Mouse (Mus musculus) layer of hippocampus, postnatal 10 days (tissue): ENCODE measurements around the gene Gstp2. TPM values are rescaled to one million over a fixed set of nuclear protein-coding genes. Genes with fewer than 3 reads are reported as not detected.
"Not testable (repeated sequence)": the region's sequence is repeated elsewhere in the genome, so short reads cannot be mapped to it uniquely, and the experiment has no call there.

ENCODE experiments used
- DNase-seq, 2 experiments: peaks; one replicate each; pipeline ENCODE4 v3.0.0; 2021; ENCODE audit warnings: low spot score in 2 of 2
- total RNA-seq, 2 experiments: library from RNA; stranded (reverse); gene quantifications; 2 replicates each; pipeline ENCODE4 v1.2.3; 2021

The Gstp2 gene
- total RNA-seq, 2 experiments from 2014 or later: 18.5 to 23.6 TPM

DNA sequence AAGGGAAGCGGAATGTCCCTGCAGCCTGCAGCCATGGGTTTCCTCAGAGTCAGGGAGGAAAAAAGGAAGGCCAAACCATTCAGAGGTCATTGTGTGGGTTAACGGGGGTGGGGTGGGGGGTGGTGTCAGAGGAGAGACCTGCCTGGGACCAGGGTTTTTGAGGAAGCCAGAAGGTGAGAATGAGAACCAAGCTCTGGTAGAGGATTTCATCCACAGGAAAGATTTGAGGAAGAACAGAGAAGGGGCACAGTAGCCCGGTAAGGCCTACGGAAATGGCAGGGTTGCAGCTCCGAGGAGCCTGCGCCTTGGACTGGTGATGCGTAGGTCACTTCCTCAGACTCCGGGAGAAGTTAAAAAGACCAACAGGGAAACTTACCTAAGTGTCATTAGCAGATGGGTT is 24.9 kb upstream of the Gstp2 start:
- DNase-seq: no peak

DNA sequence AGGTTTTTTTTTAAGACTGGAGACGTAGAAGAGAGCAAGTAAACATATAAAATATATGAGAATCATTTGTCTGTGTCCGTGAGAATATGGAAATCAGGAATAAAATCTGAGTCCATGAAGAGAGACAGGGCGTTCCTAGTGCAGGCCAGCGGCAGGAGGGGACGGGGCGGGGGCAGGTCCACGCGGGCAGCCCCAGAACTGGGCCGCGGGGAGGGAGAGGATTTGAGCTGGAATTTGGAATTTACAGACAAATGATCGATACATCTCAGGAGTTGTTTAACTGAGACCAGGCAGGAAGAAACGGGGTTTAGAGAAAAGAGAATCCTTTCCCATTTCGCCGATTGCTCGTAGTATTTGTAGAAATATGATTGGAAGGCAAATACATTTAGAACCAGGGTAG is 24.5 kb upstream of the Gstp2 start:
- DNase-seq: no peak

DNA sequence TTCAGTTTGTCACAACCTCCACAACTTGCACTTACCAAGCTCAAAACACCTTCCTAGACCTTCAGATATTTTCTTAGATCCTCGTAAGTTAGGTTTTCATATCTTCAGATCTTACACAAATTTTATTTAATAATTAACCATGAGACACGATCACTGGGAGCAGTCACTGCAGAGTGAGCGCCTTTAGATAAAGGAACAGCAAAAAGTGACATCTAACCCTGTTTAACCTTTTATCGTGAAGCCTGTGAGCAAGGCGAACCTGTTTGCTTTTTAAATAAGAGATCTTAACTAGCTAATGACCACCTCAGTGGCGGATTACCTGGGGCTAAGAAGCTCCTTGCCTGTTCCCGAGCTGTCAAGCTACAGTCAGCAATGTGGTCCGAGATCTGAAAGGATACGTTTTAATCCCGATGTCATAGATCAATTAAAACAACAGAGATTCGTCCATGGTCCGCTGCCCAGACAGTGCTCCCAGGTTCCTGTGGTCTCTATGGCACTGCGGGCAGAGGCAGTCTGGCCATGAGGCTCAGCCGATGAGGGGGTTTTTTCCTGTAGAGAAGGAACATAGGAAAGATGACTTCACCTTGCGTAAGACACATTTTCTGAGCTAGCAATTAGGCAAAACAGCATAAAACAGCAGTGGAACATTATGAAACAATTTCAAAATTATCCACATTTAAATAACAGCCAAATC is 23.0 kb upstream of the Gstp2 start:
- no peak for DNase-seq

DNA sequence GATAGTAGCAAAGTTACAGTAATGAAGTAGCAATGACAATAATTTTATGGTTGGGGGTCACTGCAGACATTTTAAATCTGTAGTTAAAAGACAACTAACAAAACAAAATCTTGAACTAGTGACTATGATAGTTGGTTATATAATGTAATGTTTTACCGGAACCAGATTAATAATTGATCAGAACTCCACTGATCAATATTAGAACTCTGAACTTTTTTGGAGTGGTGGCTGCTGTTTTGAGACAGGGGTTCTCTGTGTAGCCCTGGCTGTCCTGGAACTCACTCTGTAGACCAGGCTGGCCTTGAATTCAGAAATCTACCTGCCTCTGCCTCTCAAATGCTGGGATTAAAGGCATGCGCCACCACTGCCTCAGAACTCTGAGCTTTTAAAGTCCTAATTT is 22.4 kb upstream of the Gstp2 start:
- not testable (repeated sequence) for DNase-seq

DNA sequence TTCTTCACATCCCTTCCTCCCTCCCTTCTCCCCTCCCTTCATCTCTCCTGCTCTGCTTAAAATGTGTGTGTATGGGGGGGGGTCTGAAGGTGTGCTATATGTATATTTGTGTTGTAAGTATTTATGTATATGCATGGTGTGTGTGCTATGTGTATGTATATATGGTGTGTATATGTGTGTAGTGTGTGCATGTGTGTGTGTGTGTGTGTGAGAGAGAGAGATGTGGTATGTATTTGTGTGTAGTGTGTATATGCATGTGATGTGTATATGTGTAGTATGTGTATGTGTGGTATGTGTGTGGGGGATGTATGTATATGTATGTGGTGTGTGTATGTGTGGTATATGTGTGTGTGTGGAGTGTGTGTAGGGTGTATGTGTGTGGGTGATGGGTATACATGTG is 21.1 kb upstream of the Gstp2 start:
- DNase-seq: no peak

DNA sequence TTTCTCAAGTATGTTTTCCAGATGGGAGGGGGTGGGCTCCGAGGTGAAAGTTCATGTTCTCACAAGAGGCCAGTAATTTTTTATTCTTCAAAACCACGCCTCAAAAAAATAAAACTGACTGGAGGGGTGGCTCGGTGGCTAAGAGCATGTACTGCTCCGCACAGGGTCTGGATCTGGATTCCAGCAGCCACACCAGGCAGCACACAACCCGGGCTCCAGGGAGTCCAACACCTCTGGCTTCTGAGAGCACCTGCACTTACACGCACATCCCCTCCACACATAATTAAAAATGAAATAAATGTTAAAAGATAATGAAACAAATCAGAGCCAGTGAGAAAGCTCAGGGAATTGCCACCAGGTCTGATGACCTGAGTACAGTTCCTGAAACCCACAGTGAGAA is 20.5 kb upstream of the Gstp2 start:
- no peak for DNase-seq

DNA sequence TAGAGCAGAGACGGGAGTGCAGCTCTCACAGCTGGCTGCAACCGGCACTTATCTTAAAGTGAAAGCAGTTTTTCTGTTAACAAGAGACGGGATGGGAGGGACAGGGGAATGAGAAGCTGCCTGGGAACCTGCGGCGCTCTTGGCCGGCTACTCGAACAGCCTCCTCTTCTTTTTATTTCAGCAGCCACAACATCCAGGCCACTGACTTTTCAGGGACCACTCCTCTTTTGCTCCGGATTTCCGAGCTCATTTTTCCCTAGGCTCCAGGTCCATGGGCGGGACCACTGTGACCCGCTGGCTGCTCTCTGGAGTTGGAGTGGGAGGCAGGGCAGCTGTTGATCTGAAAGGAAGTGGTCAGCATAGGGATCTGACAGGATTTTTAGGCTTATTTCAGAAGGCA is 18.7 kb upstream of the Gstp2 start:
- DNase-seq: not testable (repeated sequence)

DNA sequence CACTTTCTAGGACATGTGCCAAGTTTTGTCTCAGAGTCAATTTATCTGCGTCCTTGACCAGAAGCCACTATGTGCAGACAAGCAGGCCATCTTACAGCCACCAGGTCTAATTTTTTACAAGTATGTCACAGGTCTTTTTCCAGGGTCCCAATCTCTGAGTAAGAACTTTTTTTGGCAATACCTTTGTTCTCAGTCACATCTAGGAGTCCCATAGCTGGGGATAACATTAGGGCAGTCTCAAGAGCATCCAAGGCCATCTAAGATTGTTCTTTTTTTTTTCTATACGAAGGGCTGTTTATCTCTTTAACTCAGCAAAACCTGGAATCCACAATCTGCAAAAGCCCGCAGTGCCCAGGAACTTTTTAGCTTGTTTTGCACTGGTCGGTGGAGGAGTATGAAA is 17.5 kb upstream of the Gstp2 start:
- DNase-seq: not testable (repeated sequence)

DNA sequence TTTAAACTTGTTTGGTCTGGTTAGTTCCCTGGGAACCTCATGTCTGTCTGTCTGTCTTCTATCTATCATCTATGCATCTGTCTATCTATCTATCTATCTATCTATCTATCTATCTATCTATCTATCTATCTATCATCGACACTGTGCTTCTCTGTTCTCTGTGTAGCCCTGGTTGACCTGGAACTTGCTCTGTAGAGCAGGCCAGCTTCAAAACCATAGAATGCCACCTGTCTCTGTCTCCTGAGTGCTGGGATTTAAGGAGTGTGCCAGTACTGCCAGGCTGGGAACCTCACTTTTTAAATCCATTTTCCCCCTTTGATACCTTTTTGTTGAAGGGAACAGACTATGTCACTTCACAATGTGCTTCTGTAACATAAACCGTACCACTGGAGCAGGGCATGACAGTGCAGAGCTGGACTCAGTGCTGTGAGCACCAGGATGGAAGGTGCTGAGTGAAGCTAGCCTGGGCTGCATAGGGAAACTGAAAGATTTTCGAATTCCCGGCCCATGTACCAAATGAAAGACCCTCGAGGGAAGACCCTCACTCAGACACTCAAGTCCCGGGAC is 15.2 kb upstream of the Gstp2 start:
- DNase-seq: no peak

DNA sequence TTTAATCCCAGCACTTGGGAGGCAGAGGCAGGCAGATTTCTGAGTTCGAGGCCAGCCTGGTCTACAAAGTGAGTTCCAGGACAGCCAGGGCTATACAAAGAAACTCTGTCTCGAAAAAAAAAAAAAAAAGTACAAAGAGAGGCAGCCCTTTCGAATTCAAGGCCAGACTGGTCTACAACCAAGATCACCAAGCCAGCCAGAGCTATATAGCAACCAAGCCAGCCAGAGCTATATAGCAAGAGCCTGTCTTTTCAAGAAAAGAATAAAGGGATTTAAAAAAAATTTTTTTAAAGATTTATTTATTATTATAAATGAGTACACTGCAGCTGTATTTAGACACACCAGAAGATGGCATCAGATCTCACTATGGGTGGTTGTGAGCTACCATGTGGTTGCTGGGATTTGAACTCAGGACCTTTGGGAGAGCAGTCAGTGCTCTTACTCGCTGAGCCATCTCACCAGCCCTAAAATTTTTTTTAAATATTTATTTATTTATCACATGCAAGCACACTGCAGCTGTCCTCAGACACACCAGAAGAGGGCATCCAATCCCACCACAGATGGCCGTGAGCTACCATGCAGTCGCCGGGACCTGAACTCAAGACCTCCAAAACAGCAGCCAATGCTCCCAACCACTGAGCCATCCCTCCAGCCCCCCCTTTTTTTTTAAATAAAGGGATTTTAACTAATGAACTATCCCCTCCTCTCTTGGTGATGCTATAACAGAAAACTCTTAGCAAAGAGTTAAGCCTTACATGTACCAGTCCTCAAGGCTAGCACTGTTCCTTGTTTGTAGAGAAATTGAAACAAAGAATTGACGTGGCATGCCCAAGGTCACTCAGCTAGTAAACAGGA is 14.4 kb upstream of the Gstp2 start:
- DNase-seq: not testable (repeated sequence)

DNA sequence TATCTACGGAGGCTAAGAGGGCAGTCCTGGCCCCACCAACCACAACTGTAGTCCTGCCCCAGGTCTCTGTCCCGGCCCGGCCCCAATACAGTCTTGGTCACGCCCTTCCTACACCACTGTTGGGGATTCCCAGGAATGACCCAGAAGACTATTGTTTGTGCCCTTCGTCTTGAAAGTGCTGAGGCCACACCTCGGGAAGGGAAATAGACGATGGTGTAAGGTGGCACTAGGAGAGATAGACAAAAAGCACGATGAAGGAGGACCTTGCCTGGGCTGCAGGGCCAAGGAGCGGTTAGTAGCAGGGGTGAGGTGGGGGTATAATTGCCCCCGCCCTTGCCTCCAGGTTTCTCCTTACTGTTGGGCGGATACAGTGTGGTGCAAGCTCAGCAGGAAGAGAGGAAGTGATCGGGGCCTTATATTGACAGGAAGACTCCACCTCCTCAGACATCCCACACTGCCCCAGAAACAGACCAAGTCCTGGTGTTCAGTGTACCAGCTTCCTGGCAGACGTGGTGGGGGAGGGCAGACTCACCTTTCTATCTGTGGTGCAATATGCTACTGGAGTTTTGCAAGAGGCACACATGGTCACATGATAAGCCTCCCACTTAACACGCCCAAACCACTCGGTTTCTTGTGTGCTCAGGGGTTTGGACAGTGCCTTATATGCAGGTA is 13.4 kb upstream of the Gstp2 start, which contains the start of gene Gstp3:
TSS of gene Gstp3 (minus strand) at position 501 of the 672 bp plus-strand sequence.
- DNase-seq: no peak

DNA sequence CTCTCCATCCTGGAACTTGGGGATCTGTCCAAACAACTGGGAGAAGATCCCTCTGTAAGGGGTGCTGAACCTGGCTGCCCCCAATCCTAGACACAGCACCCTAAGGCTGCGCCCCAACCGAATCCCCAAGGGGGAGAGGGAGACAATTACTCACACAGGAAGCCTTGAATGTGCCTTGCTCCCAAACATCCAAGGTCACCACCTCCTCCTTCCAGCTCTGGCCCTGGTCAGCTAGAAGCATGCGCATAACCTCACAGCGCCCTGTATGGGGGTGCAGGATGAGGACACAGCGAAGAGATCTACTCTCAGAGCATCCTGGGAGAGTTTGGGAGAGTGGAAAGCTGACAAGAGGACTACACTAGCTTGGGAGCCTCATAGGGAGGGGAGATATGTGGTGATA is 12.8 kb upstream of the Gstp2 start:
- DNase-seq: no peak

DNA sequence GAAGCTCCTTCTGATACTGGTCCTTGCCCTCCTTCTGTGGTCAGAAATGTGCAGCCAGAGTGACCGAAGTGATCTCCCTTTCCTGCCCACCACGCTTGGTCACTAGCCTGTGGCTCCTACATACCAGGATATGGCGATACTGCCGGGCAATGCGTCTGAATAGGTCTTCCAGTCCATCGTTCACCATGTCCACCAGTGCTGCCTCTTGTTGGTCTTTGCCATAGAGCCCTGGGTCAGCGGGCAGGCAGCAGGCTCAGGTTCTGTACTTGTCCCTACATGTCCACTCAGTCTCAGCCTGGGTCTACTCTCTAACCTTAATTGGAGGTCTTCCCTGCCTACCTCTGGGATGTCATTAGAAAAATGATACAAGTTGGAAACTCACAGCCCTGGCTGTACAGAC is 12.1 kb upstream of the Gstp2 start:
- DNase-seq: no peak

DNA sequence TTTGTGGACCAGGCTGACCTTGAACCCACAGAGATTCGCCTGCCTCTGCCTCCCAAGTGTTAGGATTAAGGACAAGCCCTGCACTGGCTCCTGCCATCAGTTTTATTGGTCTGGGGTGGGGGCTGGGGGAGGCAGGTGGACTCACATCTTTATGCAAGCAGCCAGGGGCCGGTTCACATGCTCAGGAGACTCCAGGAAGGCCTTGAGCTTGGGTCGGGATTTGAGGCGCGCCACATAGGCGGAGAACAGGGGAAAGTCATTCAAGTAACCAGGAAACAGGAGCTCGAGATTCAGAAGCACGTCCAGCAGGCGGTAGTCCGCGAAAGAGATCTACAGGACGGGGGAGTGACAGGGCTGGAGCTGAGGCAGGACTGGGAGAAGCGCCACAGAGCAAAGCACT is 11.6 kb upstream of the Gstp2 start:
- no peak for DNase-seq

DNA sequence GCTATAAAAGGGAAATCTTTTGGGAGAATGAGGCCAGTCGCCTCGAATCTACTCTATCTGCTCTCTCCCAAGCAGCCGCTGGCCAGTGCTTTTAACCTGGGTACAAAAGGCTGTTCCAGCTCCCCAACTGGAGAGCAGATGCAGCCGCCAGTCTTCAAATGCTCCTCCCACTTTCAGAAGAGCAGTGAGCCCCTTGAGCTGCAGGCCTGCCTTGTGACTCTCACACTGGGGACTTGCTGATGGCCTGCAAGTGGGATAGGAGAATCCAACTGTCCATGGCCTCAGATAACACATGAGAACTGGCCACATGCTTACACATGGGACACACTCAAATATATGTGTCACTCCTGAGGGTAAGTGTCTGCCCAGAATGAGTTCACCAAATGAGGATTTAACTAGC is 10.9 kb upstream of the Gstp2 start:
- no peak for DNase-seq

DNA sequence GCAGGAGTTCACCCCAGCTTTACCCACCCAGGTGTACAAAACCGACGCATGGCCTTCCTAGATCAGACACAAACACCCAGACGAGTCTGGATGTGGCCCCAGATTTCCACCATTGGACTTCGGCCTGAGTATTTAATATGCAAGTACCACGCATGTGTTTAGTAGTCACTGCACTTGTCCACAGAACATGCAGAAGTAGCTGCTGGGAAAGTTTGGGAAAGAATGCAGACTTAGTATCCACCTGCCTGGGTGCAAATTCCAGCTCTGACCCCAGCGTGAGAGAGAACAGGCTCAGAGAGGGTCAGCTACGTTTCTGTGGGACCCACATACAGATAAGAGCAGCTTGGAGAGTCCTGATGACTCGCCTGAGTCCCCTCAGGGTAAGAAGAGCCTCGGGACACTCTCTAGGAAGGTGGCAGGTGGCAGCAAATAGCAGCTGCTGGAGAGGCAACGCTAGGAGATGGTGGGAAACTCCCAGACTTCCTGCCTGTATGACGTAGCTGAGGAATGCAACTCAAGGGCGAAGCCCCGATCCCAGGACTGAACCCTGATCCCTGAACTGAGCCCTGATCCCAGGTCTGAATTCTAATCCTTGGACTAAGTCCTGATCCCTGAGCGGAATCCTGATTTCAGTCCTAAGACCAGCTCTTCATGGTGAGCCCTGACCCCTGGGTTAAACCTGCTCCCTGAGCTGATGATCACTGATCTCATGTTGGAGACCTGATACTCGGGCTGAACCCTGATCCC is 10.3 kb upstream of the Gstp2 start:
- no peak for DNase-seq

DNA sequence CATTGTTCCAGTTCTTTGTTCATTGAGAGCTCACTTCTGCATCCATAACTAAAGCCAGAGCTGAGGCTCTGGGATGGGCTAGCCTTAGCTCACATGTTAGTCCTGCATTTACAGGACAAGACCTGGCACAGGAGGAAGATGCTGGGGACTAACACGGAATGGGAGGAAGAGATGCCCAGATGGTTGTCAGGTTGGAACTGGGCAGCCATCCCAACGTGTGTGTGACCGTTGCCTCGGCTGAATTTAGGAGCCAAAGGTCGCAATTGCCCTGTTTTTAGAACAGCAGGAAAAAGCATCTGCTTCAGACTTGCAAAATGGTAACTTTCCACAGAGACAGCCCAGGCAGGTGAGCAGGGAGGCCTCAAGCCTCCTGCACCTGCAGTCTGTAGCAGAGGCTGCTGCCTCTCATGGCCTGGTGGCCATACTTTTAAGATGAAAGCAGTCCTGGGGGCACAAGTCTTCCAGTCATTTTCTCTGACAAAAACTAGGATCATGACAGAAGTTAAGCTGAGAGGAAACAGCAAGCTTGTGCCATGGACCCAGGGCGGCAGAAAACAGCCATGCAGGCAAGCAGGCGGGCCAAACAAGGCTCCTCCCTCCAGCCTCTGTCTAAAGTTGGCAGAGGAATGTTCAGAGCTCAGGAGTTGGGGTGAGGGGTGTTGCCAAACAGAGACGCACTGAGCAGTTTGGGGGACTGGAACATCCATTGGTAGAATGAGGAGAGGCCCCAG is 9.6 kb upstream of the Gstp2 start:
- DNase-seq: no peak

DNA sequence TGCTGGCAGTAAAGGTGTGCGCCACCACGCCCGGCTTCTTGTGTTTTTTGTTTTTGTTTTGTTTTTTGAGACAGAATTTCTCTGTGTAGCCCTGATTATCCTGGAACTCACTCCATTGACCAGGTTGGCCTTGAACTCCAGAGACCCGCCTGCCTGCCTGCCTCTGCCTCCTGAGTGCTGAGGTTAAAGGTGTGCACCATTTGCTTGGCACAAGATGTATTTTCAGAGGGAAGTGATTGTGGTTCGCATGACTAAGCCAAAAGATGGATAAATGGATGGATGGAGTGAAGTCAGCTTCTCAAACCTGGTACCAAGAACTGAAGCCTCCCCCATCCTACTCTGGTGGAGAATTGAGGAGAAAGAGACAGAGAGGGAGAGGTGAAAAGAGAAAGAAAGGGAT is 8.8 kb upstream of the Gstp2 start:
- no peak for DNase-seq

DNA sequence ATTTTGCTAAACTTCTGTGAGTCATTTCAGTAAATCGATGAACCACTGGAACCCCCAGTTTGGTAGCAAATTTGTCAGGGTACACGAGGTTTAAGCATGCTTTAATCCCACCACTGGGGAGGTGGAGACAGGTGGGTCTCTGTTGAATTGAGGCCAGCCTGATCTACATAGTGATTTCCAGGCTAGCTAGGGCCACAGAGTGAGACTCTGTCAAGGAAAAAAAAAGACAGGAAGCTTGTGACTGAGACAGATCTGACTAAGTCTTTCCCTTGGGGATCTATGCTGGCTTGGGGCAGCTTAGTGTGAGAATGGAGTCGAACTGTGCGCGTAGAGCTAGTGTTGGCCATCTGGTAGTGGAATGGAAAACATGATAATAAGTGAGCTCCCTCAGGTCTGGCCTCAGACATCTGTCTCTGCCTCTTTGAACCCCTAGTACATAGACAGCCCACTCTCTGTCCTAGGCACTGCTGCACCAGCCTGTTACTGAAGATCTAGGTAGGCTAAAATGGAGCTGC is 6.8 kb upstream of the Gstp2 start:
- DNase-seq: no peak
